Mouse (Mus musculus) heart, embryonic 16.5 days (tissue): ENCODE measurements around the gene Procr. TPM values are rescaled to one million over a fixed set of nuclear protein-coding genes. Genes with fewer than 3 reads are reported as not detected.
A peak's percentile ranks its signal among the peaks of the same experiment; 100 is the strongest.

ENCODE experiments used
- ATAC-seq: fragments of 200-750 bp; cut with Nextera tagmentation; replicated peaks from 2 replicates; pipeline ENCODE4 v1.8.0; 2017; ENCODE audit warnings: moderate number of reproducible peaks; ENCODE audit not compliant: insufficient read depth, low FRiP score; ENCODE audit errors: extremely low read depth
- H3K27ac ChIP-seq: fragments of 300-500 bp; sonication (generic); 2 replicates; pipeline ENCODE4 v1.5.1; 2014; ENCODE audit warnings: mild to moderate bottlenecking, low read length, control low read depth, moderate library complexity
- H3K27me3 ChIP-seq: fragments of 300-500 bp; sonication (generic); 2 replicates; pipeline ENCODE4 v1.6.1; 2014; ENCODE audit warnings: low read length, mixed read lengths; ENCODE audit not compliant: control insufficient read depth, insufficient read depth
- H3K36me3 ChIP-seq: fragments of 300-500 bp; sonication (generic); 2 replicates; pipeline ENCODE4 v1.6.1; 2014; ENCODE audit not compliant: control insufficient read depth, insufficient read depth
- H3K4me1 ChIP-seq: fragments of 300-500 bp; sonication (generic); 2 replicates; pipeline ENCODE4 v1.6.1; 2014; ENCODE audit warnings: low read length, mixed read lengths; ENCODE audit not compliant: control insufficient read depth, insufficient read depth
- H3K4me2 ChIP-seq: fragments of 300-500 bp; sonication (generic); 2 replicates; pipeline ENCODE4 v1.6.1; 2014; ENCODE audit warnings: low read depth, mild to moderate bottlenecking, control low read depth, low read length
- H3K4me3 ChIP-seq: fragments of 300-500 bp; sonication (generic); 2 replicates; pipeline ENCODE4 v1.5.1; 2014; ENCODE audit warnings: mild to moderate bottlenecking, control low read depth, low read length
- H3K9ac ChIP-seq: fragments of 300-500 bp; sonication (generic); 2 replicates; pipeline ENCODE4 v1.6.1; 2014; ENCODE audit warnings: low read length, control low read depth
- H3K9me3 ChIP-seq: fragments of 300-500 bp; sonication (generic); replicated peaks from 2 replicates; pipeline ENCODE4 v1.6.1; 2016; ENCODE audit warnings: low read length; ENCODE audit not compliant: control insufficient read depth
- WGBS: fragments of 180-500 bp; shearing (Covaris S2); extraction: QIAGEN DNeasy Blood & Tissue Kit; methylation state at CpG from one replicate; pipeline ENCODE4 v1.1.7; 2014; 5-methylcytosine and 5-hydroxymethylcytosine counted together
- polyA plus RNA-seq: library from polyadenylated mRNA; unstranded; fragments of >200 nt; fragmentation: Nextera tagmentation; extraction: Ambion mirVana; gene quantifications from 2 replicates; pipeline ENCODE4 v1.2.1, GENCODE M21; 2015

Gene Procr
- polyA plus RNA-seq, 1 experiment from 2014 or later, result 7.5 TPM

- Histone ChIP-seq H3K27ac (peak overlapping the region; percentile 61), H3K9ac (no peak overlapping the region), H3K36me3 (no peaks in the 10 kb centered on the region), H3K27me3 (no peaks in the 10 kb centered on the region), H3K4me1 (peaks cover 10% of the 10 kb centered on the region), H3K4me3 (no peak overlapping the region), H3K4me2 (peak overlapping the region; percentile 10; the same call in 1 of the 2 replicates), H3K9me3 (no peaks in the 10 kb centered on the region)
- peak; percentile 66 for ATAC-seq
- 38% methylated on average over 11 of the region's 11 CpGs for WGBS
These were observed 8.7 kb upstream of the Procr start for GRCm38 (mm10) chr2:155742211-155742610.

- peak; percentile 94 for ATAC-seq
- Histone ChIP-seq H3K4me3 (no peak overlapping the region), H3K4me1 (peaks cover 10% of the 10 kb centered on the region), H3K4me2 (0 out of 2 replicates have a peak overlapping the region, but pooled peaks have one; percentile 0), H3K36me3 (no peaks in the 10 kb centered on the region), H3K9me3 (no peaks in the 10 kb centered on the region), H3K27me3 (no peaks in the 10 kb centered on the region), H3K9ac (no peak overlapping the region), H3K27ac (peak overlapping the region; percentile 61)
- WGBS, result 24% methylated on average over 12 of the region's 12 CpGs
These were observed 8.0 kb upstream of the Procr start for GRCm38 (mm10) chr2:155742931-155743337.

DNA sequence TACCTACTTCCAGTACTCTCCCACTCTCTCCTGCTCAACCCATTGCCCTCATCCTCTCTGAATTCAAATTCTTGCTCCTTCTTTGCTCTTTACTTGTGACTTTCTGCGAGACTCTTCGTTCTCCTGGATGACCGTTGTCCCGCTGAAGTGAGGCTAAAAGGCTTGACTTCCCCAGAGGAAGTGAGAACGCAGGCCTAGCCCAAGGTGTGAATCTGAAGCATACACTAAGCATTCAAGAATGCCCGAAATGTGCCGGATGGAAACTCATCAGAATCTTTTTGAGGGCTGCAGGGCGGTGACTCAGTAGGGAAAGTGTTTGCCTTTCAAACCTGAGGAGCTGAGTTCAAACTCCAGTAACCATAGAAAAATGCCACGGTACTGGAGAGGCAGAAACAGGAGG lies 7.6 kb upstream of the Procr start:
- H3K36me3 ChIP-seq, result no peaks in the 10 kb centered on the region
- no peak overlapping the region for H3K9ac ChIP-seq
- H3K4me2 ChIP-seq, result no peak overlapping the region
- H3K4me1 ChIP-seq, result peaks cover 10% of the 10 kb centered on the region
- no peak overlapping the region for H3K4me3 ChIP-seq
- peak overlapping the region; percentile 6; the same call in 1 of the 2 replicates for H3K27ac ChIP-seq
- H3K9me3 ChIP-seq, result no peaks in the 10 kb centered on the region
- no peaks in the 10 kb centered on the region for H3K27me3 ChIP-seq
- ATAC-seq, result no peak
- WGBS, result 72% methylated on average over 9 of the region's 9 CpGs

- ATAC-seq, result no peak
- H3K9ac ChIP-seq, result no peak overlapping the region
These were observed 5.4 kb upstream of the Procr start for GRCm38 (mm10) chr2:155745487-155745886.

DNA sequence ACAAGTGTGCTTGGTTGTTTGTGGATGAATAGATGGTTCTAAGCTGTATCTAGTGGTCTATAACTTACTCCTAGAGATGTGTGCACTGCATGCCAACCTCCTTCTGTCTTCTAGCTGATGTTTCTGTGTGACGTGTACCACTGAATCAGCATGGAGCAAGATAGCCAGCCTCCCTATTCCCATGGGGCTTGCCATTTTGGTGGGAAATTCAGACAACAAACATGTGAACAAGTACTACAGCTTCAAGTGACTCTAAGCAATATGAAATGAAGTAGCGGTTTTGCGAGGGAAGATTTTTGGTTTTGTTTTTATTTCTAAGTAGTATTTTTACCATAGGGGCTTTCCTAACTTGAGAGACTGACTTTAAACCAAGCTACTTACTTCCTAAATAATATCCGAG lies 1.5 kb upstream of the Procr start:
- H3K4me3 ChIP-seq, result no peak overlapping the region
- ATAC-seq, result no peak
- H3K4me1 ChIP-seq, result peaks cover 2% of the 10 kb centered on the region; the same call in 1 of the 2 replicates
- no peaks in the 10 kb centered on the region for H3K27me3 ChIP-seq
- no peaks in the 10 kb centered on the region for H3K9me3 ChIP-seq
- no peak overlapping the region for H3K4me2 ChIP-seq
- no peak overlapping the region for H3K27ac ChIP-seq
- 84% methylated on average over 4 of the region's 4 CpGs for WGBS
- H3K9ac ChIP-seq, result no peak overlapping the region
- H3K36me3 ChIP-seq, result no peaks in the 10 kb centered on the region

More at GRCm38 (mm10) chr2:155745487-155745886, 5.4 kb upstream of the Procr start:
- no peak overlapping the region for H3K27ac ChIP-seq
- no peak overlapping the region for H3K4me3 ChIP-seq
- 62% methylated on average over 3 of the region's 3 CpGs for WGBS
- H3K27me3 ChIP-seq, result no peaks in the 10 kb centered on the region
- H3K4me1 ChIP-seq, result peaks cover 10% of the 10 kb centered on the region
- no peak overlapping the region for H3K4me2 ChIP-seq
- H3K9me3 ChIP-seq, result no peaks in the 10 kb centered on the region
- H3K36me3 ChIP-seq, result no peaks in the 10 kb centered on the region

GRCm38 (mm10) chr2:155755746-155756145 lies 4.8 kb downstream of the Procr start:
- Histone ChIP-seq H3K36me3 (no peaks in the 10 kb centered on the region), H3K9ac (no peak overlapping the region), H3K4me2 (no peak overlapping the region), H3K27me3 (peaks cover 3% of the 10 kb centered on the region; the same call in 1 of the 2 replicates), H3K4me1 (peaks cover 2% of the 10 kb centered on the region; the same call in 1 of the 2 replicates), H3K4me3 (no peak overlapping the region), H3K27ac (no peak overlapping the region), H3K9me3 (no peaks in the 10 kb centered on the region)
- WGBS, result 0% methylated on average over 1 of the region's 1 CpGs
- ATAC-seq, result no peak

DNA sequence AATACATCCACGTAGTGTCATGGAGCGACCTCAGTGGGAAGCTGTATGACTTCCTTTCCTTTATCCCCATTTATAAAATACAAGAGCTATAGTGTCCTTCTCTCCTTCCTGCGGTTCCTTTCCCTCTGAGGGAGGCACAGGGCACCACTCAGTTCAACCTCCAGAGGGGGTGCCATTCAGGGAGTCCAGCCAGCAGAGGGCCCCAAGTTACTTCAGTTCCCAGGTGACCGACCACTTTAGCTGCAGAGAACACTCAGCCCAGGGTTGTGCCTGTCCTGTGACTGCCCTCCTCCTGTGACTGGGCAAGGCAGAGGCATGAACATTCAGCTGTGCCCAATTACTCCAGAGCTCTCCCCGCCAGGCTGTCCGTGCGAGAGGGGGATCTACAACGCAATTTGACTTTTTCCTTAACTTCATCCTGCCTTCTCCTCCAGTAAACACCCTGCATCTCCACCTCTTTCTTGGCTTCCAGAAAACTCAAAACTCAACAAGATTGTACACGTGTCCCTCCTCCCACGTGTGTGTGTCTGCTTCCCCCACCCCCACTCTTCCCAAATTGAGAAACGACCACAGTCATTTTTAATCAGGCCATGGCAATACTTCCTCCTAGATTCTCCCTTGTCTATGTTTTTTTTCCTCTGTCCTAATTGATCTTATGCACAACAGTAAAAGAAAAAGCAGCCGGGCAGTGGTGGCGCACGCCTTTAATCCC lies 6.1 kb downstream of the Procr start:
- 53% methylated on average over 14 of the region's 14 CpGs for WGBS
- H3K4me3 ChIP-seq, result no peak overlapping the region
- no peak overlapping the region for H3K9ac ChIP-seq
- ATAC-seq, result no peak
- peaks cover 3% of the 10 kb centered on the region; the same call in 1 of the 2 replicates for H3K27me3 ChIP-seq
- H3K4me1 ChIP-seq, result no peaks in the 10 kb centered on the region
- H3K27ac ChIP-seq, result no peak overlapping the region
- no peaks in the 10 kb centered on the region for H3K36me3 ChIP-seq
- H3K9me3 ChIP-seq, result no peaks in the 10 kb centered on the region
- H3K4me2 ChIP-seq, result no peak overlapping the region

DNA sequence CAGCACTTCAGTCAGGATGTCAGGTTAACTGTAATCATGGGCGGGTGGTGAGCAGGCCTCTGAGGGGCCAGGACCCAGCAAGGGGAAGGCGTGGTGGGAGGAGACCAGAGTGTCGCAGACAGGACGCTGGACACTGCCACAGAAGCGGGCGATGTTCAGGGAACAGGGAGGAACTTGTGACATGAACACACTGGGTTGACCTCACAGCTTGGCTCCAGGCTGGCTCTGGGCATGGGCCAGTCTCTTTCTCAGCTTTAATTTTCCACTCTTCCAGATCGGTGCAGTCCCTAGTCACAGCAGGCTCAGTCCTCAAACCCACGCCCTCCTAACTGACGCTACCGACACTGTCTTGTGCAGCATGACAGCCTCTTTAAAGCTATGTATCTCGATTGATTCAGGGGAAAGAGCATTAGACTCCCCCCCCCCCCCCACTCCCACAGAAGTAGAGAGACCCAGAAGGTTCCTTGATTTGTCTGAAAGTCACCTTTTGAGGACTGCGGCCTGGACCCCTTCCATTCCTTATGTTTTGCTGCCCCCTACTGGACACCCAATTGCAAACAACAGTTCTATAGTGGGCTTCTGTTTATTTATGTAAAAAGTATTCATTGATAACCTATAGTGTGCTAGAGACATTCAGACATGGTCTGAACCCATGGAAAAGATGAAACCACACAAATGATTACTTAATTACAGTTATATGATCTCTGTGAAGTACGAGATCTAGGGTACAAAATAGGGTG lies 13.9 kb downstream of the Procr start:
- no peaks in the 10 kb centered on the region for H3K9me3 ChIP-seq
- no peak overlapping the region for H3K4me3 ChIP-seq
- peak overlapping the region; percentile 22 for H3K4me2 ChIP-seq
- ATAC-seq, result peak; percentile 60; the same call in 1 of the 2 replicates
- no peak overlapping the region for H3K27ac ChIP-seq
- WGBS, result 49% methylated on average over 13 of the region's 13 CpGs
- no peaks in the 10 kb centered on the region for H3K4me1 ChIP-seq
- no peak overlapping the region for H3K9ac ChIP-seq
- no peaks in the 10 kb centered on the region for H3K36me3 ChIP-seq
- no peaks in the 10 kb centered on the region for H3K27me3 ChIP-seq

- no peak for ATAC-seq
- 53% methylated on average over 4 of the region's 4 CpGs for WGBS
- no peak overlapping the region for H3K4me2 ChIP-seq
These were observed 22.7 kb downstream of the Procr start for GRCm38 (mm10) chr2:155773664-155774063.

More at GRCm38 (mm10) chr2:155773664-155774063, 22.7 kb downstream of the Procr start:
- Histone ChIP-seq H3K4me3 (no peak overlapping the region), H3K27me3 (peaks cover 59% of the 10 kb centered on the region), H3K9ac (no peak overlapping the region), H3K4me1 (no peaks in the 10 kb centered on the region), H3K36me3 (no peaks in the 10 kb centered on the region), H3K9me3 (no peaks in the 10 kb centered on the region), H3K27ac (no peak overlapping the region)
